Mouse (Mus musculus) G1E (cell line): ENCODE measurements at regions not wholly inside any gene's neighbourhood (a gene's known extent, or its start where the extent isn't known, plus 50 kb on each side); places are given as distances from the start of the nearest gene placed in this dataset.

Experiments
- CTCF ChIP-seq: IDR thresholded peaks from 2 replicates; pipeline ENCODE4 v1.5.1; 2012; ENCODE audit warnings: low read depth, low read length, inconsistent platforms, mixed read lengths
- TAL1 ChIP-seq: conservative IDR thresholded peaks from 2 replicates; pipeline ENCODE4 v1.6.1; 2012; ENCODE audit warnings: low read depth, low read length, inconsistent platforms, mixed read lengths

- TF ChIP-seq CTCF (no peak), TAL1 (no peak)
Measured at GRCm38 (mm10) chr12:92318241-92318640, 469.3 kb upstream of the Sel1l start.
